Mouse (Mus musculus) stomach, postnatal 0 days (tissue): ENCODE measurements at regions not wholly inside any gene's neighbourhood (a gene's known extent, or its start where the extent isn't known, plus 50 kb on each side); places are given as distances from the start of the nearest gene placed in this dataset.
"Not testable (repeated sequence)": the region's sequence is repeated elsewhere in the genome, so short reads cannot be mapped to it uniquely, and the experiment has no call there.

Experiments used
- CTCF ChIP-seq: IDR thresholded peaks from 2 replicates; pipeline ENCODE4 v1.5.1; 2016; ENCODE audit warnings: antibody characterized with exemption, low read depth, mild to moderate bottlenecking, moderate library complexity
- EP300 ChIP-seq: optimal IDR thresholded peaks from 2 replicates; pipeline ENCODE3; 2016; ENCODE audit warnings: antibody characterized with exemption

DNA sequence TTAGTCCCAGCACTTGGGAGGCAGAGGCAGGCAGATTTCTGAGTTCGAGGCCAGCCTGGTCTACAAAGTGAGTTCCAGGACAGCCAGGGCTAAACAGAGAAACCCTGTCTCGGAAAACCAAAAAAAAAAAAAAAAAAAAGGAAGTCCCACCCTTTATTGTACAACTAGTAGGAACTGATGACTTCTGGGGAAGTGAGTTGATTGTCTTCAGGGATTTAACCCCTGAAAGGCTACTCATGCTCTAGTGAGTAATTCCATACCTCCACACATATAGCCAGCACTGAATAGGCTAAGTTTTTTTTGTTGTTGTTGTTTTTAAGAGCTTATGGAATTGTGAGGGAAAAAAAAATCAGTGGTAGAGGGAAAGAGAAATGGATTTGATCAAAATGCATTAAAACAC lies 139.6 kb upstream of the Zfp648 start:
- not testable (repeated sequence) for TF ChIP-seq CTCF, EP300
